ENCODE assay signal across 13 mouse cellular contexts in genomic region chr8:121088871-121089630, GRCm38 (mm10). TPM values are rescaled to one million over a fixed set of nuclear protein-coding genes. Genes with fewer than 3 reads are reported as not detected.
DNase-seq lines count a peak whose midpoint lies in the region; ATAC-seq lines count a peak whose summit lies in the region.
"Had no signal": no experiment of that assay in that cellular context is flagged by ENCODE, and none has a peak within 500 bp of the region (broad histone marks: within the 10 kb centered on the region; RNA-seq: fewer than 3 reads in every experiment).

No protein-coding gene starts in this region.

- peak overlapping the region; percentile 78 for H3K4me2 ChIP-seq in lung, embryonic 15.5 days
- peak overlapping the region; percentile 24 for H3K4me2 ChIP-seq in liver, embryonic 13.5 days
- peak overlapping the region; percentile 82 for H3K4me2 ChIP-seq in stomach, embryonic 15.5 days

- H3K4me1 ChIP-seq in lung, embryonic 15.5 days, result peaks cover 40% of the 10 kb centered on the region
- H3K4me1 ChIP-seq in liver, embryonic 13.5 days (replicated peaks), result peaks cover 3% of the 10 kb centered on the region; the same call in 1 of the 2 replicates
- peaks cover 15% of the 10 kb centered on the region for H3K4me1 ChIP-seq in stomach, embryonic 15.5 days

- H3K36me3 ChIP-seq in lung, embryonic 15.5 days, result no peaks in the 10 kb centered on the region
- H3K36me3 ChIP-seq in liver, embryonic 13.5 days, result no peaks in the 10 kb centered on the region
- H3K36me3 ChIP-seq in stomach, embryonic 15.5 days, result no peaks in the 10 kb centered on the region

- H3K9me3 ChIP-seq in lung, embryonic 15.5 days, result no peaks in the 10 kb centered on the region
- H3K9me3 ChIP-seq in liver, embryonic 13.5 days (replicated peaks), result no peaks in the 10 kb centered on the region
- H3K9me3 ChIP-seq in stomach, embryonic 15.5 days, result no peaks in the 10 kb centered on the region

- H3K4me3 ChIP-seq in lung, embryonic 15.5 days, result peak overlapping the region; percentile 73
- peak overlapping the region; percentile 6; the same call in 1 of the 2 replicates for H3K4me3 ChIP-seq in liver, embryonic 13.5 days (replicated peaks)
- H3K4me3 ChIP-seq in stomach, embryonic 15.5 days (replicated peaks), result peak overlapping the region; percentile 68

- ATAC-seq in lung, embryonic 15.5 days (ENCODE audit: borderline replicate concordance, extremely low read depth, low FRiP score, low TSS enrichment), result no peak
- no peak for ATAC-seq in liver, embryonic 13.5 days (ENCODE audit: low read depth)
- no peak for ATAC-seq in stomach, embryonic 15.5 days (ENCODE audit: insufficient read depth, low FRiP score, low read depth)
- ATAC-seq: forebrain, embryonic 16.5 days had no signal

- peak; percentile 47 for DNase-seq in embryo, embryonic 10 days (ENCODE audit: low spot score)
- DNase-seq in embryo, embryonic 9.5 days (ENCODE audit: extremely low spot score), result no peak
- DNase-seq in lung, postnatal 4 days, result no peak
- DNase-seq in liver, embryonic 13.5 days, result no peak
- no peak for DNase-seq in right cerebral cortex, postnatal 4 days
- DNase-seq in adrenal gland, adult 8-10 months, result no peak

- H3K27me3 ChIP-seq in lung, embryonic 15.5 days, result peaks cover 93% of the 10 kb centered on the region
- H3K27me3 ChIP-seq in liver, embryonic 13.5 days, result peaks cover 98% of the 10 kb centered on the region
- H3K27me3 ChIP-seq in stomach, embryonic 15.5 days (replicated peaks), result peaks cover 64% of the 10 kb centered on the region

- peak overlapping the region; percentile 51 for H3K9ac ChIP-seq in lung, embryonic 15.5 days
- 0 out of 2 replicates have a peak overlapping the region, but pooled peaks have one; percentile 17 for H3K9ac ChIP-seq in liver, embryonic 13.5 days
- H3K9ac ChIP-seq in stomach, embryonic 15.5 days, result peak overlapping the region; percentile 52

- H3K27ac ChIP-seq in lung, embryonic 15.5 days, result peak overlapping the region; percentile 69
- H3K27ac ChIP-seq in liver, embryonic 13.5 days, result no peak overlapping the region
- peak overlapping the region; percentile 74 for H3K27ac ChIP-seq in stomach, embryonic 15.5 days
- H3K27ac ChIP-seq: macrophage had no signal

- 5% methylated on average over 40 of the region's 40 CpGs for WGBS in lung, embryonic 15.5 days
- 17% methylated on average over 40 of the region's 40 CpGs for WGBS in liver, embryonic 13.5 days (ENCODE audit: insufficient replicate concordance)
- WGBS in stomach, embryonic 15.5 days, result 8% methylated on average over 40 of the region's 40 CpGs

RNA-seq across cellular contexts. Expression of gene Foxf1, which starts 4.9 kb away (rescaled TPM):
- polyA plus RNA-seq in lung, embryonic 15.5 days (2015; fragmentation: Nextera tagmentation; extraction: Ambion mirVana), result 151 and 157 TPM in 2 replicates
- 5.6 and 5.9 TPM in 2 replicates for polyA plus RNA-seq in liver, embryonic 13.5 days (2015; fragmentation: Nextera tagmentation; extraction: Ambion mirVana)
- 131 and 136 TPM in 2 replicates for polyA plus RNA-seq in stomach, embryonic 15.5 days (2015; fragmentation: Nextera tagmentation; extraction: Ambion mirVana)
- under 1 TPM; 0.17 to 0.46 (median 0.29) TPM for total RNA-seq in adrenal gland, adult 8-10 months (2022)
- total RNA-seq: common myeloid progenitor, adult 5-6 weeks; granulocyte monocyte progenitor cell, adult 5-6 weeks had no signal

RNA-seq across cellular contexts. Expression of gene Mthfsd, which starts 19.1 kb away (rescaled TPM):
- polyA plus RNA-seq in lung, embryonic 15.5 days (2015; fragmentation: Nextera tagmentation; extraction: Ambion mirVana), result 60.2 and 60.8 TPM in 2 replicates
- polyA plus RNA-seq in liver, embryonic 13.5 days (2015; fragmentation: Nextera tagmentation; extraction: Ambion mirVana), result 25.6 and 26.9 TPM in 2 replicates
- polyA plus RNA-seq in stomach, embryonic 15.5 days (2015; fragmentation: Nextera tagmentation; extraction: Ambion mirVana), result 53.9 and 56.3 TPM in 2 replicates
- 10 to 100 TPM; 35.0 to 59.1 (median 47.1) TPM for total RNA-seq in adrenal gland, adult 8-10 months (2022)

RNA-seq across cellular contexts. Expression of gene Foxc2, which starts 26.9 kb away (rescaled TPM):
- polyA plus RNA-seq in lung, embryonic 15.5 days (2015; fragmentation: Nextera tagmentation; extraction: Ambion mirVana), result 2.1 and 2.3 TPM in 2 replicates
- 0.14 and 0.22 TPM in 2 replicates for polyA plus RNA-seq in liver, embryonic 13.5 days (2015; fragmentation: Nextera tagmentation; extraction: Ambion mirVana)
- polyA plus RNA-seq in stomach, embryonic 15.5 days (2015; fragmentation: Nextera tagmentation; extraction: Ambion mirVana), result 0.77 and 0.90 TPM in 2 replicates
- 1 to 10 TPM; 3.9 to 5.9 (median 5.1) TPM for total RNA-seq in adrenal gland, adult 8-10 months (2022)
- total RNA-seq: common myeloid progenitor, adult 5-6 weeks; granulocyte monocyte progenitor cell, adult 5-6 weeks had no signal
- polyA plus RNA-seq: macrophage had no signal

RNA-seq across cellular contexts. Expression of gene Foxl1, which starts 38.7 kb away (rescaled TPM):
- polyA plus RNA-seq in lung, embryonic 15.5 days (2015; fragmentation: Nextera tagmentation; extraction: Ambion mirVana), result 6.8 and 8.5 TPM in 2 replicates
- polyA plus RNA-seq in liver, embryonic 13.5 days (2015; fragmentation: Nextera tagmentation; extraction: Ambion mirVana), result 0.13 and 0.14 TPM in 2 replicates
- polyA plus RNA-seq in stomach, embryonic 15.5 days (2015; fragmentation: Nextera tagmentation; extraction: Ambion mirVana), result 7.2 and 9.4 TPM in 2 replicates
- total RNA-seq in adrenal gland, adult 8-10 months (2022), result under 1 TPM; 0.24 to 0.78 (median 0.54) TPM
- total RNA-seq: common myeloid progenitor, adult 5-6 weeks; granulocyte monocyte progenitor cell, adult 5-6 weeks had no signal
- polyA plus RNA-seq: macrophage; neural tube, embryonic 14.5 days had no signal

Comparison
In these comparisons a context has a peak if more than half of its experiments do, and no peak if none do; other contexts are left out.
1. H3K4me2 ChIP-seq: peak in every context shown above with its lines; median percentile 82 in stomach, embryonic 15.5 days; 78 in lung, embryonic 15.5 days; 24 in liver, embryonic 13.5 days.
2. H3K4me3 ChIP-seq: peak in every context shown above with its lines; median percentile 73 in lung, embryonic 15.5 days; 68 in stomach, embryonic 15.5 days; 6 in liver, embryonic 13.5 days.
3. RNA of gene Foxf1, which starts 4.9 kb away (polyA plus RNA-seq): 151 to 157 TPM in lung, embryonic 15.5 days and 131 to 136 TPM in stomach, embryonic 15.5 days; 5.6 to 5.9 TPM in liver, embryonic 13.5 days; every median in the first group is over 10 times any median in the second.
4. Peak in every context shown above with its lines, with median percentiles within 50 percentile points of each other: H3K9ac ChIP-seq.